22 mouse cellular contexts compared by ENCODE assay signal in the genomic region with DNA sequence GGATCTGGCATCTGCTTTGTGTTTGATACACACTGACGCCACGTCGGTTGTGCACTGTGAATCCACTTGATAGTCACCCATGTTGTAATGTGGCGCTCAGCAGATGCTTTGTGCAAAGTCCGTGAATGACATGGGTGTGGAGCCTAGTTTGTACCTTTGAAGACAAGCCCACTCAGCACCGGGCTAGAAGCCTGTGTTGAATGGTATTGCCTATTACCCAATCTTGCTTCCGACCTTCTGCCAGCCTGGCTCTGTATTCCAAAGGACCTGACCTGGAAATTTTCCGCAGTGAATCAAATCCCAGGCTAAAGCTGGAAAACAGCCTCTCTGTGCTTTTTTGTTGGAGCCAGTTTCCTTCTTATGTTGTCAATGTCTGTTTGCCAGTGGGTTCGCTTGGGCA.
"Had no signal": no experiment of that assay in that cellular context is flagged by ENCODE, and none has a peak within 500 bp of the region (broad histone marks: within the 10 kb centered on the region; RNA-seq: fewer than 3 reads in every experiment).

No protein-coding gene starts in this region.

- H3K4me2 ChIP-seq: kidney, embryonic 15.5 days; limb, embryonic 12.5 days; limb, embryonic 15.5 days; liver, embryonic 12.5 days; liver, embryonic 15.5 days; midbrain, embryonic 12.5 days; midbrain, embryonic 15.5 days; neural tube, embryonic 12.5 days; neural tube, embryonic 15.5 days; stomach, embryonic 15.5 days had no signal

- H3K27ac ChIP-seq: kidney, embryonic 15.5 days; limb, embryonic 12.5 days; limb, embryonic 15.5 days; liver, embryonic 12.5 days; liver, embryonic 15.5 days; macrophage; midbrain, embryonic 12.5 days; midbrain, embryonic 15.5 days; neural tube, embryonic 12.5 days; neural tube, embryonic 15.5 days; stomach, embryonic 15.5 days had no signal

- H3K9ac ChIP-seq: kidney, embryonic 15.5 days; limb, embryonic 12.5 days; limb, embryonic 15.5 days; liver, embryonic 12.5 days; liver, embryonic 15.5 days; midbrain, embryonic 12.5 days; midbrain, embryonic 15.5 days; neural tube, embryonic 12.5 days; neural tube, embryonic 15.5 days; stomach, embryonic 15.5 days had no signal

- DNase-seq: kidney, adult 8-10 months; kidney, postnatal 10 days; kidney, postnatal 36 days; left cerebral cortex, postnatal 4 days; lung, adult 2 months; lung, postnatal 14 days; right cerebral cortex, adult 18-20 months; right cerebral cortex, postnatal 14 days; right cerebral cortex, postnatal 4 days; spleen, adult 18-20 months; thymus, postnatal 25 days had no signal

- H3K4me1 ChIP-seq: limb, embryonic 12.5 days; limb, embryonic 15.5 days; liver, embryonic 12.5 days; liver, embryonic 15.5 days; midbrain, embryonic 12.5 days; neural tube, embryonic 12.5 days; neural tube, embryonic 15.5 days; stomach, embryonic 15.5 days had no signal

- H3K4me3 ChIP-seq: kidney, embryonic 15.5 days; limb, embryonic 12.5 days; limb, embryonic 15.5 days; liver, embryonic 12.5 days; liver, embryonic 15.5 days; midbrain, embryonic 12.5 days; midbrain, embryonic 15.5 days; neural tube, embryonic 12.5 days; neural tube, embryonic 15.5 days; stomach, embryonic 15.5 days had no signal

- H3K36me3 ChIP-seq: limb, embryonic 12.5 days; limb, embryonic 15.5 days; liver, embryonic 15.5 days; midbrain, embryonic 12.5 days; midbrain, embryonic 15.5 days; neural tube, embryonic 12.5 days; neural tube, embryonic 15.5 days; stomach, embryonic 15.5 days had no signal

- H3K27me3 ChIP-seq: kidney, embryonic 15.5 days; limb, embryonic 12.5 days; limb, embryonic 15.5 days; liver, embryonic 12.5 days; liver, embryonic 15.5 days; midbrain, embryonic 12.5 days; midbrain, embryonic 15.5 days; neural tube, embryonic 12.5 days; neural tube, embryonic 15.5 days; stomach, embryonic 15.5 days had no signal

- ATAC-seq: liver, embryonic 12.5 days; midbrain, embryonic 15.5 days had no signal

- H3K9me3 ChIP-seq: limb, embryonic 15.5 days; liver, embryonic 15.5 days; midbrain, embryonic 15.5 days; neural tube, embryonic 12.5 days; neural tube, embryonic 15.5 days; stomach, embryonic 15.5 days had no signal
